Mouse (Mus musculus) gonadal fat pad, adult 2 months (tissue): ENCODE measurements around the gene Ugt1a8. TPM values are rescaled to one million over a fixed set of nuclear protein-coding genes. Genes with fewer than 3 reads are reported as not detected.

ENCODE experiments used
- DNase-seq: peaks from one replicate; pipeline ENCODE4 v3.0.0-alpha.2; 2012; ENCODE audit warnings: low read depth
- polyA plus RNA-seq: library from polyadenylated mRNA; depleted of rRNA; stranded (reverse); fragments of >200 nt; gene quantifications from 2 replicates; pipeline ENCODE4 v1.2.3, GENCODE M21; 2012

Gene Ugt1a8
- polyA plus RNA-seq, 1 experiment = 0.19 TPM

DNA sequence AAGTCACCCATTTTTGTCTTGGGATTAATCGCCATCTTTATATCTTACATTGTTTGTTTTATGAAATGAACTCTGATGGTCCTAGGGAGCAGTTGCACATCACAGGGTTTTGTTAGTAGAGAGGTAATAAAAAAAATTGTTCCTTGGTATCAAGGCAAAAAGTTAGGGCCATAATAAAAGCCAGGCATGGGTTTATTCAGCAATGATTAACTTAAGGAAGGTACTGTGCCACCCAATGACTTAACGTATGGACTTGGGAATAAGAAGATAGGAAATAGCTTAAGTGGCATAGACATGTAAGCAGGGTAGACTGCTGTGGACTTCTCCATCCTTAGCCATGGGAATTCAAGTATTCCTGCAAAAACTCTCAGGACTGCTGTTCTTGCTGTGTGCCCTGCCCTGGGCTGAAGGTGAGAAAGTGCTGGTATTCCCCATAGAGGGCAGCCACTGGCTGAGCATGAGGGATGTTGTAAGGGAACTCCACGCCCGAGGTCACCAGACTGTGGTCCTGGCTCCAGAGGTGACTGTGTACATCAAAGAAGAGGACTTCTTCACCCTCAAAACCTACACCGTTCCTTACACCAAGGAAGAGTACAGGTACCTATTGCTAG lies 98.8 kb downstream of the Ugt1a8 start:
- DNase-seq = no peak

DNA sequence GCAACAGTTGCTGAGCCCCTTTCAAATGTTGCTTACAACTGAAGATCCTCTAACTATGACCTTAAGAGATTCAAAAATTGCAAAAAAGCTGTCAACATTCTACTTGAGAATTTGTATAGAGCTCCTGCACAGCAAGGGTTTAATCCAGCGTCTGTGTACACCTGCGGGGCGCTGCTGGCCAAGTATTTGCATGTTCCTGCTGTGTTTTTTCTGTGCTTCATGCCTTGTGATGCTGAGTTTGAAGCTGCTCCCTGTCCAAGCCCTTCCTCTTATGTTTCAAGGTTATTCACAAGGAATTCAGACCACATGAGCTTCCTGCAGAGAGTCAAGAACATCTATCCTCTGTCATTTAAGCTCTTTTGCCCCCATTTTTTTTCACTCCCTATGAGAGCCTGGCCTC lies 104.5 kb downstream of the Ugt1a8 start:
- DNase-seq = no peak

- no peak for DNase-seq
Measured at GRCm38 (mm10) chr1:88195687-88196086, 108.1 kb downstream of the Ugt1a8 start.

GRCm38 (mm10) chr1:88197443-88197842 lies 109.8 kb downstream of the Ugt1a8 start:
- DNase-seq = no peak

GRCm38 (mm10) chr1:88199996-88200395 lies 112.4 kb downstream of the Ugt1a8 start:
- no peak for DNase-seq

- no peak for DNase-seq
Measured at GRCm38 (mm10) chr1:88200456-88200855, 112.8 kb downstream of the Ugt1a8 start, which contains the start of gene Ugt1a2. Gene Ugt1a2, plus strand, starts transcription at chr1:88200601.

DNA sequence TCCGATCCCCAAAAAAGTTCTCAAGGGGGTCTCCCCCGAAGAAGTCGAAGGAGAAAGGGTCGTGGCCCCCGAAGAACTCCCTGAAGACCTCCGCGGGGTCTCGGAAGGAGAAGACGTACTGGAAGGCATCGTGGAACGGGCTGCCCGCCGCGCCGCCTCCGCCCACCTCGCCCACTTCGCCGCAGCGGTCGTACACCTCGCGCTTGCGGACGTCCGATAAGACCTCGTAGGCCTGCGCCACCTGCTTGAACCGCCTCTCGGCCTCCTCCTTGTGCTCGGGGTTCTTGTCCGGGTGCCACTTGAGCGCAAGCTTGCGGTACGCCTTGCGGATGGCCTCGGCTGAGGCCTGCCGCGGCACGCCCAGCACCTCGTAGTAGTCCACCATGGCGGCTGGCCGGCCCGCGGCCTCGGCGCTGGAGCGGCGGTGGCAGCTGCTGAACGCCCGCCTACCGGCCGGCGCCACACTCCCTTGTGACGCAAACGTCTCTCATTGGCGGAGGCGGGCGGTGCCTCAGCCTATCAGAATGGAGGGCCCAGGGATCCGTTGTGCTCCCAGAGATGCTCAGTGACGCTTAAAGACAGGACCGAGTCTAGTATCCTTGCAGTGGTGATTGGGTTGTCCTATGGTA lies 117.8 kb downstream of the Ugt1a8 start, which contains the start of gene Dnajb3:
Dnajb3 (minus strand) TSS at position 489 of the 629 bp plus-strand sequence.
- DNase-seq = no peak

- DNase-seq = no peak
Measured at GRCm38 (mm10) chr1:88206843-88207479, 119.3 kb downstream of the Ugt1a8 start.

GRCm38 (mm10) chr1:88211812-88212211 lies 124.2 kb downstream of the Ugt1a8 start, which contains the start of gene Ugt1a1:
Gene Ugt1a1, plus strand, starts transcription at chr1:88211959.
- peak; percentile 99 for DNase-seq

- DNase-seq = no peak
Measured at GRCm38 (mm10) chr1:88212341-88213045, 124.9 kb downstream of the Ugt1a8 start.

DNA sequence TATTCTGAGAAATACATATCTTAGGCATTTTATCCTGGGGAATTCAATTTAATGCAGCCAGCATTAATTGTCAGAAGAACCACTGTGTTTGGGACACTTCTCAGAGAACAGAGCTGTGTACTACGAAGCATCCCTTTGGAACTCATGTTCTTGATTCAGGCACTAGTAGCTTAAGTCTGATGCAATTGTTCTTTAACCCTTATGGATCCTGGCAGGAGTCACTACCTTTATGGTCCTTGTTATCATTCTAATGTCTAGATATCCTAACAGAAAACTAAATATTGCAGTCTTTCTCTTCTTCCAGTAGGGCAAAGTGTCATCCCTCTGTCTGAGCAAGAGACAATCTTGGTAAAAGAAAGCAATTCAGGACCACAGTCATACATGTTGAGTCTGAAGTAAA lies 125.4 kb downstream of the Ugt1a8 start:
- DNase-seq = no peak

GRCm38 (mm10) chr1:88213766-88214461 lies 126.3 kb downstream of the Ugt1a8 start:
- DNase-seq = no peak

- no peak for DNase-seq
Measured at GRCm38 (mm10) chr1:88214462-88214952, 126.9 kb downstream of the Ugt1a8 start.

- no peak for DNase-seq
Measured at GRCm38 (mm10) chr1:88215466-88216380, 128.1 kb downstream of the Ugt1a8 start.

DNA sequence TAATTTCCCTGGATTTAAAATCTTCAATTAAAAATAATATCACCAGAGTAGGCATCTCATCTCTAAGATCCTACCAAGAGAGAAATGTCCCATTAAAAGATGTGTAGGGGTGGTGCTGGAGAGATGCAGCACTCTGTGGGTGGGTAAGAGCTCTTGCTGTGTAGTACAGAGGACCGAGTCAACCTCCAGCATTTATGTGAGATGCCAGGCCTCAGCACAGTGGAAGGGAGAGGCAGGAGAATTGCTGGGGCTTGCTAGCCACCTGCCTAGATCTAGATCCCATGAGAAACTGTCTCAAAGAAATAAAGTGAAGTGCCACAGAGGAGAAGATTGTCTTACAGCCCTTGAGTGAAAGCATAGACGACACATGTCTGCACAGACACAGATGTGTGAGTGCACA lies 128.9 kb downstream of the Ugt1a8 start:
- no peak for DNase-seq

DNA sequence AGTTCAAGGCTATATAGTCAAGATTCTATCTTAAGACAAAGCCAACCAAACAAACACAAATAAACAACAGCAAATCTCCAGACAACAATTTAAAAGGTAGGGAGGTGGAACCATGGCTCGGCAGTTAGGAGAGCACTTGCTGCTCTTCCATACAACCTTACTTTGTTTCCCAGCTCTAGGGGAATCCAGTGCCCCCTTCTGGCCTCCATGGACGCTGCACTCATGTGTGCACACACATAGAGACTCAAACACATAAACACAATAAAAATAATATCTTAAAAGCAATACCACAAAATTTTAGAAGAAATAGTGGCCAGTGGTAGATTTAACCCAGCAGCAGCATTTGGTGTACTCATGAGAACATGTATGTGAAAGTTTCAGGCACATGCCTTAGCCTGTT lies 129.5 kb downstream of the Ugt1a8 start:
- no peak for DNase-seq

GRCm38 (mm10) chr1:88217576-88217975 lies 130.0 kb downstream of the Ugt1a8 start:
- DNase-seq = no peak

DNA sequence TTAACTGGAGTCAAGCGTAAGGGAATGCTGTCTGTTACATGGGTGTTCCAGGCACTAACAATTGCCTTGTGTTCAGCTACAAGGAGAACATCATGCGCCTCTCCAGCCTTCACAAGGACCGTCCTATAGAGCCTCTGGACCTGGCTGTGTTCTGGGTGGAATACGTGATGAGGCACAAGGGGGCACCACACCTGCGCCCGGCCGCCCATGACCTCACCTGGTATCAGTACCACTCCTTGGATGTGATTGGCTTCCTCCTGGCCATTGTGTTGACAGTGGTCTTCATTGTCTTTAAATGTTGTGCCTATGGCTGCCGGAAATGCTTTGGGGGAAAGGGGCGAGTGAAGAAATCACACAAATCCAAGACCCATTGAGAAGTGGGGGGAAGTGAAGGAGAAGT lies 130.4 kb downstream of the Ugt1a8 start:
- no peak for DNase-seq

GRCm38 (mm10) chr1:88218591-88218990 lies 131.0 kb downstream of the Ugt1a8 start:
- no peak for DNase-seq

- DNase-seq = no peak
Measured at GRCm38 (mm10) chr1:88219054-88219453, 131.4 kb downstream of the Ugt1a8 start.
